Comparison of ENCODE assay signal across 28 mouse cellular contexts in genomic region chr8:45528890-45529289, GRCm38 (mm10). TPM values are rescaled to one million over a fixed set of nuclear protein-coding genes. Genes with fewer than 3 reads are reported as not detected.
DNase-seq lines count a peak whose midpoint lies in the region; ATAC-seq and TF ChIP-seq lines count a peak whose summit lies in the region.
"Had no signal": no experiment of that assay in that cellular context is flagged by ENCODE, and none has a peak within 500 bp of the region (broad histone marks: within the 10 kb centered on the region; RNA-seq: fewer than 3 reads in every experiment).

No protein-coding gene starts in this region.

- H3K79me2 ChIP-seq in heart, adult 2 months (replicated peaks; ENCODE audit: control insufficient read depth, insufficient read depth, low read length), result no peaks in the 10 kb centered on the region
- H3K79me2 ChIP-seq in C2C12 (ENCODE audit: control insufficient read depth, insufficient read depth), result no peaks in the 10 kb centered on the region

- no peak for TF ChIP-seq EP300 in heart, postnatal 0 days (IDR thresholded peaks at IDR 0.05; ENCODE audit: low read depth)
- TF ChIP-seq EP300 in heart, adult 2 months (IDR thresholded peaks at IDR 0.05; ENCODE audit: insufficient read depth, low read depth, low read length), result no peak
- TF ChIP-seq EP300 in stomach, postnatal 0 days (optimal IDR thresholded peaks at IDR 0.05), result no peak

- H3K36me3 ChIP-seq in heart, postnatal 0 days (replicated peaks; ENCODE audit: control insufficient read depth, insufficient read depth, low read length), result no peaks in the 10 kb centered on the region
- no peaks in the 10 kb centered on the region for H3K36me3 ChIP-seq in heart, adult 2 months (ENCODE audit: control insufficient read depth, insufficient read depth, low read length)
- H3K36me3 ChIP-seq in C2C12 (ENCODE audit: control insufficient read depth, insufficient read depth), result no peaks in the 10 kb centered on the region
- no peaks in the 10 kb centered on the region for H3K36me3 ChIP-seq in stomach, postnatal 0 days (ENCODE audit: control insufficient read depth, insufficient read depth, low read length)
- H3K36me3 ChIP-seq in liver, embryonic 11.5 days (ENCODE audit: control insufficient read depth, insufficient read depth, low read length), result no peaks in the 10 kb centered on the region
- H3K36me3 ChIP-seq: embryonic facial prominence, embryonic 12.5 days; embryonic facial prominence, embryonic 15.5 days; forebrain, embryonic 12.5 days; forebrain, embryonic 15.5 days; hindbrain, embryonic 10.5 days had no signal

- H3K9me3 ChIP-seq in heart, postnatal 0 days (replicated peaks; ENCODE audit: control insufficient read depth, low read length), result no peaks in the 10 kb centered on the region
- H3K9me3 ChIP-seq in stomach, postnatal 0 days (ENCODE audit: control insufficient read depth, low read length), result no peaks in the 10 kb centered on the region
- H3K9me3 ChIP-seq in liver, embryonic 11.5 days (ENCODE audit: control insufficient read depth, low read length), result no peaks in the 10 kb centered on the region
- H3K9me3 ChIP-seq: embryonic facial prominence, embryonic 12.5 days; embryonic facial prominence, embryonic 15.5 days; forebrain, embryonic 12.5 days; forebrain, embryonic 15.5 days; hindbrain, embryonic 10.5 days; hindbrain, embryonic 13.5 days had no signal

- intact Hi-C loops in heart, adult 2 months (cut with DNase I), result no loop called here

- H3K4me3 ChIP-seq in heart, postnatal 0 days (ENCODE audit: low read depth, low read length), result no peak overlapping the region
- no peak overlapping the region for H3K4me3 ChIP-seq in heart, adult 2 months
- H3K4me3 ChIP-seq in C2C12 (ENCODE audit: insufficient read depth, poor library complexity, severe bottlenecking), result no peak overlapping the region
- no peak overlapping the region for H3K4me3 ChIP-seq in embryonic fibroblast, embryonic 13.5 days (ENCODE audit: insufficient read depth, low read length)
- no peak overlapping the region for H3K4me3 ChIP-seq in stomach, postnatal 0 days (ENCODE audit: low read depth, low read length)
- no peak overlapping the region for H3K4me3 ChIP-seq in liver, embryonic 11.5 days (ENCODE audit: low read depth, low read length)
- H3K4me3 ChIP-seq: embryonic facial prominence, embryonic 12.5 days; embryonic facial prominence, embryonic 15.5 days; erythroblast, embryonic 14.5 days; forebrain, embryonic 12.5 days; forebrain, embryonic 15.5 days; hindbrain, embryonic 10.5 days; hindbrain, embryonic 13.5 days had no signal

- peak; percentile 74; the same call in 1 of the 2 replicates for ATAC-seq in heart, postnatal 0 days (ENCODE audit: insufficient read depth, low read depth)
- ATAC-seq in stomach, postnatal 0 days (ENCODE audit: low FRiP score, low TSS enrichment), result peak; percentile 90
- ATAC-seq in liver, embryonic 11.5 days (replicated peaks; ENCODE audit: low FRiP score), result no peak
- ATAC-seq: forebrain, embryonic 15.5 days; hindbrain, postnatal 0 days; inflammation-experienced regulatory T-cells, adult 6 months had no signal

- H3K79me3 ChIP-seq in C2C12 (ENCODE audit: low read depth), result no peaks in the 10 kb centered on the region

- WGBS in heart, postnatal 0 days, result 12% methylated on average over 2 of the region's 2 CpGs
- WGBS in heart, adult 2 months, result 20% methylated on average over 2 of the region's 2 CpGs
- WGBS in stomach, postnatal 0 days, result 54% methylated on average over 2 of the region's 2 CpGs
- 66% methylated on average over 2 of the region's 2 CpGs for WGBS in liver, embryonic 11.5 days

- H3K4me2 ChIP-seq in heart, postnatal 0 days (ENCODE audit: low read depth, low read length), result no peak overlapping the region
- H3K4me2 ChIP-seq in stomach, postnatal 0 days (replicated peaks; ENCODE audit: low read depth), result no peak overlapping the region
- no peak overlapping the region for H3K4me2 ChIP-seq in liver, embryonic 11.5 days
- H3K4me2 ChIP-seq: embryonic facial prominence, embryonic 12.5 days; embryonic facial prominence, embryonic 15.5 days; forebrain, embryonic 12.5 days; forebrain, embryonic 15.5 days; heart, embryonic 11.5 days; hindbrain, embryonic 13.5 days had no signal

- H3K9ac ChIP-seq in heart, postnatal 0 days (replicated peaks; ENCODE audit: low read depth, low read length), result no peak overlapping the region
- H3K9ac ChIP-seq in heart, adult 2 months (ENCODE audit: low read depth, low read length), result no peak overlapping the region
- no peak overlapping the region for H3K9ac ChIP-seq in stomach, postnatal 0 days (ENCODE audit: low read length)
- H3K9ac ChIP-seq in liver, embryonic 11.5 days (ENCODE audit: low read depth, low read length), result no peak overlapping the region
- H3K9ac ChIP-seq: embryonic facial prominence, embryonic 12.5 days; embryonic facial prominence, embryonic 15.5 days; forebrain, embryonic 12.5 days; forebrain, embryonic 15.5 days; hindbrain, embryonic 13.5 days had no signal

- H3K27me3 ChIP-seq in heart, postnatal 0 days (ENCODE audit: control insufficient read depth, insufficient read depth, low read length), result no peaks in the 10 kb centered on the region
- H3K27me3 ChIP-seq in heart, adult 2 months (ENCODE audit: control insufficient read depth, insufficient read depth, low read length), result no peaks in the 10 kb centered on the region
- H3K27me3 ChIP-seq in C2C12 (ENCODE audit: control insufficient read depth, insufficient read depth, insufficient read length), result no peaks in the 10 kb centered on the region
- H3K27me3 ChIP-seq in stomach, postnatal 0 days (ENCODE audit: control insufficient read depth, insufficient read depth, low read length), result no peaks in the 10 kb centered on the region
- H3K27me3 ChIP-seq in liver, embryonic 11.5 days (replicated peaks; ENCODE audit: control insufficient read depth, insufficient read depth, low read length), result no peaks in the 10 kb centered on the region
- H3K27me3 ChIP-seq: embryonic facial prominence, embryonic 12.5 days; embryonic facial prominence, embryonic 15.5 days; forebrain, embryonic 12.5 days; forebrain, embryonic 15.5 days; hindbrain, embryonic 13.5 days had no signal

- H3ac ChIP-seq in C2C12 (ENCODE audit: control insufficient read depth, insufficient read length, low read depth), result no peak overlapping the region

- TF ChIP-seq POLR2A in heart, adult 2 months (IDR thresholded peaks at IDR 0.05; ENCODE audit: insufficient read depth, low read depth, low read length), result no peak
- TF ChIP-seq POLR2A in embryonic fibroblast, embryonic 13.5 days (IDR thresholded peaks at IDR 0.05; ENCODE audit: low read depth, low read length), result no peak

- peaks cover 8% of the 10 kb centered on the region; the same call in 1 of the 2 replicates for H3K4me1 ChIP-seq in heart, postnatal 0 days (ENCODE audit: control insufficient read depth, insufficient read depth)
- no peaks in the 10 kb centered on the region for H3K4me1 ChIP-seq in heart, adult 2 months (ENCODE audit: control insufficient read depth, insufficient read depth, low read length)
- H3K4me1 ChIP-seq in embryonic fibroblast, embryonic 13.5 days (ENCODE audit: control insufficient read depth, insufficient read depth, low read length), result peaks cover 8% of the 10 kb centered on the region
- no peaks in the 10 kb centered on the region for H3K4me1 ChIP-seq in stomach, postnatal 0 days (replicated peaks; ENCODE audit: control insufficient read depth, insufficient read depth)
- no peaks in the 10 kb centered on the region for H3K4me1 ChIP-seq in liver, embryonic 11.5 days (replicated peaks; ENCODE audit: control insufficient read depth, insufficient read depth, low read length)
- H3K4me1 ChIP-seq: embryonic facial prominence, embryonic 12.5 days; embryonic facial prominence, embryonic 15.5 days; forebrain, embryonic 12.5 days; forebrain, embryonic 15.5 days; hindbrain, embryonic 10.5 days; hindbrain, embryonic 13.5 days had no signal

- H3K27ac ChIP-seq in heart, postnatal 0 days (ENCODE audit: low read depth), result peak overlapping the region; percentile 2; the same call in 1 of the 2 replicates
- no peak overlapping the region for H3K27ac ChIP-seq in heart, adult 2 months
- peak overlapping the region; percentile 26; the same call in 1 of the 2 replicates for H3K27ac ChIP-seq in embryonic fibroblast, embryonic 13.5 days (ENCODE audit: insufficient read depth, low read length)
- H3K27ac ChIP-seq in stomach, postnatal 0 days (replicated peaks), result no peak overlapping the region
- no peak overlapping the region for H3K27ac ChIP-seq in liver, embryonic 11.5 days (ENCODE audit: low read depth, low read length)
- H3K27ac ChIP-seq: embryonic facial prominence, embryonic 12.5 days; embryonic facial prominence, embryonic 15.5 days; forebrain, embryonic 12.5 days; forebrain, embryonic 15.5 days; hindbrain, embryonic 10.5 days; hindbrain, embryonic 13.5 days; hindbrain, postnatal 0 days had no signal

- peak; percentile 32 for DNase-seq in heart, postnatal 0 days (ENCODE audit: low spot score)
- no peak for DNase-seq in heart, adult 2 months
- DNase-seq in stomach, postnatal 0 days (ENCODE audit: low spot score), result no peak
- DNase-seq in spleen, postnatal 10 days (ENCODE audit: low spot score in 2 of 2), result no peak
- DNase-seq in liver, embryonic 11.5 days (ENCODE audit: low spot score), result no peak
- DNase-seq in right cerebral cortex, postnatal 4 days, result no peak
- DNase-seq: adrenal gland, adult 2 months; adrenal gland, postnatal 14 days; cerebellum, adult 11 months; cerebellum, adult 2 months; cerebellum, adult 9-11 months; cerebellum, postnatal 25 days; gastrocnemius, postnatal 10 days; gastrocnemius, postnatal 36 days; heart, postnatal 36 days had no signal

- no peak for TF ChIP-seq CTCF in heart, postnatal 0 days (IDR thresholded peaks at IDR 0.05; ENCODE audit: low read depth)
- TF ChIP-seq CTCF in heart, adult 2 months (IDR thresholded peaks at IDR 0.05), result no peak
- TF ChIP-seq CTCF in C2C12 (IDR thresholded peaks at IDR 0.05; ENCODE audit: control insufficient read depth, insufficient read depth, insufficient read length), result no peak
- TF ChIP-seq CTCF in embryonic fibroblast, embryonic 13.5 days (IDR thresholded peaks at IDR 0.05; ENCODE audit: borderline replicate concordance, insufficient read depth, low read length), result no peak
- TF ChIP-seq CTCF in stomach, postnatal 0 days (IDR thresholded peaks at IDR 0.05; ENCODE audit: low read depth), result no peak

TF ChIP-seq in C2C12, 6 proteins besides CTCF, POLR2A, EP300 and RAD21 (continues in another document):
- TF ChIP-seq MYOG (IDR thresholded peaks at IDR 0.05; ENCODE audit: control insufficient read depth, extremely low read depth, insufficient read length), result no peak
- TF ChIP-seq MYOD1 (IDR thresholded peaks at IDR 0.05; ENCODE audit: control insufficient read depth, insufficient read length, low read depth), result peak; percentile 30

RNA-seq across cellular contexts. Expression of gene Sorbs2, which starts 21.3 kb away (rescaled TPM):
- total RNA-seq in heart, postnatal 0 days (2014; rRNA removed; ENCODE audit: low replicate concordance), result 385 and 419 TPM in 2 replicates
- polyA plus RNA-seq in heart, postnatal 0 days (2015; fragmentation: Nextera tagmentation; extraction: Ambion mirVana), result 205 and 228 TPM in 2 replicates
- 100 to 1,000 TPM; 506 to 581 TPM for total RNA-seq in heart, adult 2 months (2021)
- polyA plus RNA-seq in heart, adult 2 months (2012; rRNA removed), result 233 and 319 TPM in 2 replicates
- polyA plus RNA-seq in C2C12 (2012; fragmentation: generic; extraction: Trizol), result 0.09 TPM
- 18.0 and 28.5 TPM in 2 replicates for polyA plus RNA-seq in embryonic fibroblast, embryonic 13.5 days (2011; ENCODE audit: insufficient read length, low read depth, missing spikeins)
- 19.0 and 21.1 TPM in 2 replicates for polyA plus RNA-seq in stomach, postnatal 0 days (2015; fragmentation: Nextera tagmentation; extraction: Ambion mirVana)
- polyA plus RNA-seq in liver, embryonic 11.5 days (2014; fragmentation: Nextera tagmentation; extraction: Ambion mirVana), result 5.7 and 6.5 TPM in 2 replicates
- total RNA-seq: granulocyte monocyte progenitor cell, adult 5-6 weeks had no signal

Comparison
In these comparisons a context has a peak if more than half of its experiments do, and no peak if none do; other contexts are left out.
1. H3K27ac ChIP-seq: peak in heart, postnatal 0 days (single experiment) and embryonic fibroblast, embryonic 13.5 days (single experiment); none in heart, adult 2 months (single experiment), stomach, postnatal 0 days (single experiment) and liver, embryonic 11.5 days (single experiment).